Mouse (Mus musculus): Measurements from ENCODE around the gene Gm7356. TPM values are rescaled to one million over a fixed set of nuclear protein-coding genes. Genes with fewer than 3 reads are reported as not detected.
"Not testable (repeated sequence)": the region's sequence is repeated elsewhere in the genome, so short reads cannot be mapped to it uniquely, and the experiment has no call there.

The Gm7356 gene
- not detected in 2 replicates for polyA plus RNA-seq (2012; rRNA removed)

GRCm38 (mm10) chr17:14003604-14004003 lies at the start of gene Gm7356:
TSS of gene Gm7356 (minus strand) at chr17:14003704.
- not testable (repeated sequence) for H3K27ac ChIP-seq (ENCODE audit: insufficient read depth, low read length); H3K27me3 ChIP-seq (ENCODE audit: control insufficient read depth, insufficient read depth, low read length); H3K4me3 ChIP-seq (ENCODE audit: extremely low read depth, insufficient read depth, insufficient read length); H3K36me3 ChIP-seq (ENCODE audit: control insufficient read depth, insufficient read depth, low read length); DNase-seq (ENCODE audit: low read depth in 1 of 2, low spot score in 2 of 2); H3K4me1 ChIP-seq (ENCODE audit: control insufficient read depth, insufficient read depth, insufficient read length)
- 80% methylated on average over 4 of the region's 4 CpGs for WGBS

GRCm38 (mm10) chr17:14041880-14042279 lies 38.4 kb upstream of the Gm7356 start:
- not testable (repeated sequence) for H3K36me3 ChIP-seq (ENCODE audit: control insufficient read depth, insufficient read depth, low read length); H3K4me3 ChIP-seq (ENCODE audit: extremely low read depth, insufficient read depth, insufficient read length); H3K27me3 ChIP-seq (ENCODE audit: control insufficient read depth, insufficient read depth, low read length); H3K27ac ChIP-seq (ENCODE audit: insufficient read depth, low read length); DNase-seq (ENCODE audit: low read depth in 1 of 2, low spot score in 2 of 2); H3K4me1 ChIP-seq (ENCODE audit: control insufficient read depth, insufficient read depth, insufficient read length)
- WGBS: 57% methylated on average over 1 of the region's 2 CpGs

- WGBS: 44% methylated on average over 1 of the region's 2 CpGs
- H3K27ac ChIP-seq (ENCODE audit: insufficient read depth, low read length); H3K4me1 ChIP-seq (ENCODE audit: control insufficient read depth, insufficient read depth, insufficient read length); H3K36me3 ChIP-seq (ENCODE audit: control insufficient read depth, insufficient read depth, low read length); H3K4me3 ChIP-seq (ENCODE audit: extremely low read depth, insufficient read depth, insufficient read length); H3K27me3 ChIP-seq (ENCODE audit: control insufficient read depth, insufficient read depth, low read length); DNase-seq (ENCODE audit: low read depth in 1 of 2, low spot score in 2 of 2): not testable (repeated sequence)
These were observed 33.5 kb upstream of the Gm7356 start for GRCm38 (mm10) chr17:14037012-14037411.

- 86% methylated on average over 4 of the region's 4 CpGs for WGBS
- not testable (repeated sequence) for H3K4me1 ChIP-seq (ENCODE audit: control insufficient read depth, insufficient read depth, insufficient read length); H3K4me3 ChIP-seq (ENCODE audit: extremely low read depth, insufficient read depth, insufficient read length); DNase-seq (ENCODE audit: low read depth in 1 of 2, low spot score in 2 of 2); H3K36me3 ChIP-seq (ENCODE audit: control insufficient read depth, insufficient read depth, low read length); H3K27ac ChIP-seq (ENCODE audit: insufficient read depth, low read length); H3K27me3 ChIP-seq (ENCODE audit: control insufficient read depth, insufficient read depth, low read length)
These were observed 32.6 kb upstream of the Gm7356 start for GRCm38 (mm10) chr17:14036113-14036512.

GRCm38 (mm10) chr17:13993425-13993824 lies 10.1 kb downstream of the Gm7356 start:
- H3K27ac ChIP-seq (ENCODE audit: insufficient read depth, low read length); H3K27me3 ChIP-seq (ENCODE audit: control insufficient read depth, insufficient read depth, low read length); H3K4me1 ChIP-seq (ENCODE audit: control insufficient read depth, insufficient read depth, insufficient read length); H3K4me3 ChIP-seq (ENCODE audit: extremely low read depth, insufficient read depth, insufficient read length); H3K36me3 ChIP-seq (ENCODE audit: control insufficient read depth, insufficient read depth, low read length); DNase-seq (ENCODE audit: low read depth in 1 of 2, low spot score in 2 of 2): not testable (repeated sequence)
- 51% methylated on average over 2 of the region's 2 CpGs for WGBS

- no peaks in the 10 kb centered on the region for H3K27me3 ChIP-seq (ENCODE audit: control insufficient read depth, insufficient read depth, low read length)
- 63% methylated on average over 1 of the region's 1 CpGs for WGBS
- TF ChIP-seq CTCF (IDR thresholded peaks at IDR 0.05; ENCODE audit: extremely low read depth, insufficient read depth, insufficient read length, insufficient replicate concordance) (no peak), POLR2A (IDR thresholded peaks at IDR 0.05; ENCODE audit: low read depth, low read length) (no peak)
- no peak for DNase-seq (ENCODE audit: low read depth in 1 of 2, low spot score in 2 of 2)
- H3K4me3 ChIP-seq (ENCODE audit: extremely low read depth, insufficient read depth, insufficient read length): no peak overlapping the region
- no peaks in the 10 kb centered on the region for H3K4me1 ChIP-seq (ENCODE audit: control insufficient read depth, insufficient read depth, insufficient read length)
- no peaks in the 10 kb centered on the region for H3K36me3 ChIP-seq (ENCODE audit: control insufficient read depth, insufficient read depth, low read length)
- H3K27ac ChIP-seq (ENCODE audit: insufficient read depth, low read length): no peak overlapping the region
These were observed 15.8 kb downstream of the Gm7356 start for GRCm38 (mm10) chr17:13987690-13988089.

GRCm38 (mm10) chr17:13970796-13971195 lies 32.7 kb downstream of the Gm7356 start:
- 75% methylated on average over 1 of the region's 5 CpGs for whole genome bisulfite sequencing
- H3K27ac ChIP-seq (ENCODE audit: insufficient read depth, low read length); DNase-seq (ENCODE audit: low read depth in 1 of 2, low spot score in 2 of 2): not testable (repeated sequence)

GRCm38 (mm10) chr17:13969917-13970316 lies 33.6 kb downstream of the Gm7356 start:
- DNase-seq (ENCODE audit: low read depth in 1 of 2, low spot score in 2 of 2); H3K4me3 ChIP-seq (ENCODE audit: extremely low read depth, insufficient read depth, insufficient read length); H3K27ac ChIP-seq (ENCODE audit: insufficient read depth, low read length); H3K27me3 ChIP-seq (ENCODE audit: control insufficient read depth, insufficient read depth, low read length); H3K4me1 ChIP-seq (ENCODE audit: control insufficient read depth, insufficient read depth, insufficient read length); H3K36me3 ChIP-seq (ENCODE audit: control insufficient read depth, insufficient read depth, low read length): not testable (repeated sequence)
- 56% methylated on average over 1 of the region's 2 CpGs for WGBS

More at GRCm38 (mm10) chr17:13970796-13971195, 32.7 kb downstream of the Gm7356 start:
- H3K4me1 ChIP-seq (ENCODE audit: control insufficient read depth, insufficient read depth, insufficient read length); H3K36me3 ChIP-seq (ENCODE audit: control insufficient read depth, insufficient read depth, low read length); H3K27me3 ChIP-seq (ENCODE audit: control insufficient read depth, insufficient read depth, low read length); H3K4me3 ChIP-seq (ENCODE audit: extremely low read depth, insufficient read depth, insufficient read length): not testable (repeated sequence)

- WGBS: 70% methylated on average over 1 of the region's 2 CpGs
- H3K4me1 ChIP-seq (ENCODE audit: control insufficient read depth, insufficient read depth, insufficient read length); H3K27me3 ChIP-seq (ENCODE audit: control insufficient read depth, insufficient read depth, low read length); H3K4me3 ChIP-seq (ENCODE audit: extremely low read depth, insufficient read depth, insufficient read length); H3K27ac ChIP-seq (ENCODE audit: insufficient read depth, low read length); H3K36me3 ChIP-seq (ENCODE audit: control insufficient read depth, insufficient read depth, low read length); DNase-seq (ENCODE audit: low read depth in 1 of 2, low spot score in 2 of 2): not testable (repeated sequence)
These were observed 38.5 kb downstream of the Gm7356 start for GRCm38 (mm10) chr17:13965048-13965447.

GRCm38 (mm10) chr17:13962245-13962644 lies 41.3 kb downstream of the Gm7356 start:
- not testable (repeated sequence) for H3K27me3 ChIP-seq (ENCODE audit: control insufficient read depth, insufficient read depth, low read length); H3K27ac ChIP-seq (ENCODE audit: insufficient read depth, low read length); H3K36me3 ChIP-seq (ENCODE audit: control insufficient read depth, insufficient read depth, low read length); H3K4me1 ChIP-seq (ENCODE audit: control insufficient read depth, insufficient read depth, insufficient read length); DNase-seq (ENCODE audit: low read depth in 1 of 2, low spot score in 2 of 2); H3K4me3 ChIP-seq (ENCODE audit: extremely low read depth, insufficient read depth, insufficient read length)
- 88% methylated on average over 3 of the region's 3 CpGs for WGBS

GRCm38 (mm10) chr17:13958129-13958528 lies 45.4 kb downstream of the Gm7356 start:
- H3K27ac ChIP-seq (ENCODE audit: insufficient read depth, low read length); H3K27me3 ChIP-seq (ENCODE audit: control insufficient read depth, insufficient read depth, low read length); H3K36me3 ChIP-seq (ENCODE audit: control insufficient read depth, insufficient read depth, low read length); DNase-seq (ENCODE audit: low read depth in 1 of 2, low spot score in 2 of 2); H3K4me1 ChIP-seq (ENCODE audit: control insufficient read depth, insufficient read depth, insufficient read length); H3K4me3 ChIP-seq (ENCODE audit: extremely low read depth, insufficient read depth, insufficient read length): not testable (repeated sequence)
- WGBS: 59% methylated on average over 1 of the region's 2 CpGs
